In the genomic region with DNA sequence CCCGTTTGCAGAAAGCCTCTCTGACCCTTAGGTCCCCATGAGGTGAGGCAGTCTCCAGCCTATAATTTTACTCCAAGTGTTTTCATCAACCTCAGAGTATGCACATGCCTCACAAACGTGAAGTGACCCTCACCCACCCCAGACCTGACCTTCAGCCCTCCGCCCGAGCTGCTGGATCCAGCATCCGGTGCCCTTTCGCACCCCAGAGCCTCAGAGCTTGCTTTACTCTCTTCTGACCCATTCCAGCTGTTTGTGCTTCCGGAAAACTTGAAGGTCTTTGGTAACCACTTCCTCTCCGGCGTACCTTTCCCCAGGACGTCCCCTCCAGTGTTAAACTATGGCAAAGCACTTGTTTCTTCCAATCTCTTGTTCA, we compare ENCODE assay signal across 8 mouse cellular contexts. TPM values are rescaled to one million over a fixed set of nuclear protein-coding genes. Genes with fewer than 3 reads are reported as not detected.
DNase-seq lines count a peak whose midpoint lies in the region; ATAC-seq and TF ChIP-seq lines count a peak whose summit lies in the region.

No protein-coding gene starts in this region.

- peaks cover 4% of the 10 kb centered on the region; the same call in 1 of the 2 replicates for H3K4me1 ChIP-seq in cortical plate, adult 2 months (ENCODE audit: control insufficient read depth, insufficient read depth, low read length)
- peaks cover 31% of the 10 kb centered on the region for H3K4me1 ChIP-seq in intestine, embryonic 14.5 days (replicated peaks; ENCODE audit: control insufficient read depth, insufficient read depth, low read length)
- H3K4me1 ChIP-seq in lung, embryonic 16.5 days (replicated peaks; ENCODE audit: control insufficient read depth, insufficient read depth, low read length), result peaks cover 36% of the 10 kb centered on the region

- 17% methylated on average over 10 of the region's 10 CpGs for WGBS in intestine, embryonic 14.5 days
- 15% methylated on average over 10 of the region's 10 CpGs for WGBS in lung, embryonic 16.5 days

- ATAC-seq in intestine, embryonic 14.5 days (replicated peaks; ENCODE audit: low FRiP score, low TSS enrichment, low read depth), result no peak
- ATAC-seq in lung, embryonic 16.5 days (ENCODE audit: low read depth), result no peak

- peaks cover 3% of the 10 kb centered on the region for H3K36me3 ChIP-seq in intestine, embryonic 14.5 days (ENCODE audit: control insufficient read depth, insufficient read depth, low read length)
- H3K36me3 ChIP-seq in lung, embryonic 16.5 days (ENCODE audit: control insufficient read depth, insufficient read depth, low read length), result no peaks in the 10 kb centered on the region; the same call in 1 of the 2 replicates

- DNase-seq in layer of hippocampus, adult 2 months (ENCODE audit: low spot score in 2 of 2), result no peak
- DNase-seq in layer of hippocampus, adult 18-20 months (ENCODE audit: low spot score in 2 of 2), result no peak
- DNase-seq in intestine, embryonic 14.5 days (ENCODE audit: low spot score), result no peak
- peak; percentile 44 to 63 for DNase-seq in thymus, adult 18-20 months
- no peak for DNase-seq in layer of hippocampus, adult 9-10 months (ENCODE audit: low spot score)
- DNase-seq in right cerebral cortex, postnatal 36 days (ENCODE audit: low spot score in 2 of 2), result no peak

- H3K4me2 ChIP-seq in intestine, embryonic 14.5 days (ENCODE audit: low read length), result peak overlapping the region; percentile 82
- peak overlapping the region; percentile 98 for H3K4me2 ChIP-seq in lung, embryonic 16.5 days (ENCODE audit: low read depth, low read length)

- no peaks in the 10 kb centered on the region for H3K9me3 ChIP-seq in intestine, embryonic 14.5 days (ENCODE audit: control insufficient read depth, low read length)
- H3K9me3 ChIP-seq in lung, embryonic 16.5 days (ENCODE audit: control insufficient read depth, low read length), result no peaks in the 10 kb centered on the region

- TF ChIP-seq CTCF in layer of hippocampus, adult 2 months (conservative IDR thresholded peaks at IDR 0.05), result no peak
- TF ChIP-seq CTCF in cortical plate, adult 2 months (IDR thresholded peaks at IDR 0.05; ENCODE audit: extremely low read depth, insufficient read depth, low read length), result no peak

- no peak for TF ChIP-seq POLR2A in cortical plate, adult 2 months (IDR thresholded peaks at IDR 0.05; ENCODE audit: extremely low read depth, insufficient read depth, low read length)

- H3K4me3 ChIP-seq in layer of hippocampus, adult 2 months, result peak overlapping the region; percentile 81
- H3K4me3 ChIP-seq in cortical plate, adult 2 months (ENCODE audit: insufficient read depth, low read length), result peak overlapping the region; percentile 47
- peak overlapping the region; percentile 69; the same call in 1 of the 2 replicates for H3K4me3 ChIP-seq in intestine, embryonic 14.5 days (ENCODE audit: low read depth, low read length)
- H3K4me3 ChIP-seq in lung, embryonic 16.5 days (ENCODE audit: low read length), result peak overlapping the region; percentile 91

- H3K27me3 ChIP-seq in intestine, embryonic 14.5 days (replicated peaks; ENCODE audit: control insufficient read depth, insufficient read depth, low read length), result no peaks in the 10 kb centered on the region
- H3K27me3 ChIP-seq in lung, embryonic 16.5 days (ENCODE audit: control insufficient read depth, insufficient read depth, low read depth, low read length), result no peaks in the 10 kb centered on the region

- H3K9ac ChIP-seq in intestine, embryonic 14.5 days (ENCODE audit: low read length), result peak overlapping the region; percentile 58
- peak overlapping the region; percentile 75 for H3K9ac ChIP-seq in lung, embryonic 16.5 days (ENCODE audit: low read length)

- peak overlapping the region; percentile 73 for H3K27ac ChIP-seq in layer of hippocampus, adult 2 months
- H3K27ac ChIP-seq in cortical plate, adult 2 months (ENCODE audit: insufficient read depth, low read length), result peak overlapping the region; percentile 27; the same call in 1 of the 2 replicates
- peak overlapping the region; percentile 63; the same call in 1 of the 2 replicates for H3K27ac ChIP-seq in intestine, embryonic 14.5 days (ENCODE audit: low read depth)
- peak overlapping the region; percentile 56; the same call in 1 of the 2 replicates for H3K27ac ChIP-seq in lung, embryonic 16.5 days (ENCODE audit: low read length)

RNA-seq across cellular contexts. Expression of gene Ccne1, which starts 0.9 kb away (rescaled TPM):
- total RNA-seq in layer of hippocampus, adult 2 months (2021), result 10 to 100 TPM; 13.5 to 13.7 TPM
- total RNA-seq in layer of hippocampus, adult 18-20 months (2021), result 10 to 100 TPM; 14.7 to 15.7 TPM
- polyA plus RNA-seq in cortical plate, adult 2 months (2012; rRNA removed), result 19.0 and 21.0 TPM in 2 replicates
- 72.6 and 74.7 TPM in 2 replicates for polyA plus RNA-seq in intestine, embryonic 14.5 days (2014; fragmentation: Nextera tagmentation; extraction: Ambion mirVana)
- 40.6 and 48.5 TPM in 2 replicates for polyA plus RNA-seq in lung, embryonic 16.5 days (2015; fragmentation: Nextera tagmentation; extraction: Ambion mirVana)

Comparison
In these comparisons a context has a peak if more than half of its experiments do, and no peak if none do; other contexts are left out.
1. DNase-seq: peak in thymus, adult 18-20 months (2 of 2); none in layer of hippocampus, adult 2 months (0 of 2), layer of hippocampus, adult 18-20 months (0 of 2), intestine, embryonic 14.5 days (single experiment), layer of hippocampus, adult 9-10 months (single experiment) and right cerebral cortex, postnatal 36 days (0 of 2).
2. Peak in every context shown above with its lines, with median percentiles within 50 percentile points of each other: H3K27ac ChIP-seq and H3K4me3 ChIP-seq.